Mouse (Mus musculus) gastrocnemius, postnatal 4 days (tissue): Measurements from ENCODE around the gene Prb1. TPM values are rescaled to one million over a fixed set of nuclear protein-coding genes. Genes with fewer than 3 reads are reported as not detected.
"Not testable (repeated sequence)": the region's sequence is repeated elsewhere in the genome, so short reads cannot be mapped to it uniquely, and the experiment has no call there.

Experiments used
- DNase-seq, 2 experiments: peaks; one replicate each; pipeline ENCODE4 v3.0.0; 2021 to 2022; ENCODE audit warnings: low spot score in 2 of 2, mixed read lengths in 2 of 2
- long read RNA-seq, 2 experiments: library from polyadenylated mRNA; stranded (forward); transcript quantifications; one replicate each; pipeline ENCODE4 v2.0.0; 2021
- total RNA-seq, 2 experiments: library from RNA; stranded (reverse); gene quantifications; 2 replicates each; pipeline ENCODE4 v1.2.3; 2021

Gene Prb1
- total RNA-seq, result under 1 TPM in 1 of 2 experiments, not detected in 1; 0.17 TPM
- long read RNA-seq, experiment 1, result 0 reads
- long read RNA-seq, experiment 2, partial matches to known transcripts, result 0 of 1 reads
- long read RNA-seq, experiment 2, other reads (novel, unspliced or antisense), result 0 of 1 reads

DNA sequence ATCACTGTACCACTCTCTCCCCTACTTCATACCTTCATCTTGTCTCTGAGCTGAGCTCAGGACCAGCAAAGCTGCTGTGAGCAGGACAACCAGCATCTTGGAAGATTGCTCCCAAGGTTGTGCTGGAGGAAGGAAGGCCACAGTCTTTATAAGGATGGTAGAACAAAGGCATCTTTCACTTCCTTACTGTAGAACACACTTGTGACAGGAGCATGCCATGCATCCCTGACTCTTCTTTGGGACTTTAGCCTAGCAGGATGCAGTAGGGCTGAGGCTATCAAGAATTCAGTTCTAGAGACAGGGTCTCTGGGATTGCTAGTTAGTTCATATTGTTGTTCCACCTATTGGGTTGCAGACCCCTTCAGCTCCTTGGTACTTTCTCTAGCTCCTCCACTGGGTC is at the start of gene Prb1:
Gene Prb1 (minus strand): TSS at position 101 of the 400 bp plus-strand sequence.
- DNase-seq, result not testable (repeated sequence)

Other genes with a start within 250 kb of the Prb1 start
- gene Prpmp5, start 104.2 kb upstream of the Prb1 start, total RNA-seq, result under 1 TPM; 0.21 to 0.22 TPM
- gene Gm8882, start 153.6 kb upstream of the Prb1 start, total RNA-seq, result not detected